Mouse (Mus musculus): Measurements from ENCODE around the gene Sf3b2. TPM values are rescaled to one million over a fixed set of nuclear protein-coding genes. Genes with fewer than 3 reads are reported as not detected.

The Sf3b2 gene
- 98.0 and 109 TPM in 2 replicates for polyA plus RNA-seq (2012; rRNA removed)

GRCm38 (mm10) chr19:5294972-5295735 lies at the start of gene Sf3b2:
TSS of gene Sf3b2 (minus strand) at chr19:5295455.

GRCm38 (mm10) chr19:5335441-5335840 lies 40.2 kb upstream of the Sf3b2 start, which contains the start of gene Catsper1:
TSS of gene Catsper1 (plus strand) at chr19:5335741.

GRCm38 (mm10) chr19:5297903-5298800 lies 2.9 kb upstream of the Sf3b2 start, which contains the start of gene Gal3st3:
TSS of gene Gal3st3 (plus strand) at chr19:5298331.

GRCm38 (mm10) chr19:5272801-5273733 lies 22.2 kb downstream of the Sf3b2 start, which contains the start of gene Pacs1:
TSS of gene Pacs1 (minus strand) at chr19:5273119.

Other genes with a start within 250 kb of the Sf3b2 start
- gene Rin1, start 245.0 kb downstream of the Sf3b2 start, polyA plus RNA-seq (2012; rRNA removed) = 14.7 and 15.9 TPM in 2 replicates
- gene Cd248, start 227.4 kb downstream of the Sf3b2 start, polyA plus RNA-seq (2012; rRNA removed) = 28.2 and 34.2 TPM in 2 replicates
- gene Tmem151a, start 209.9 kb downstream of the Sf3b2 start, polyA plus RNA-seq (2012; rRNA removed) = 3.9 and 4.2 TPM in 2 replicates
- 254 and 277 TPM in 2 replicates for gene Yif1a, start 206.9 kb downstream of the Sf3b2 start, polyA plus RNA-seq (2012; rRNA removed)
- gene Cnih2, start 196.9 kb downstream of the Sf3b2 start, polyA plus RNA-seq (2012; rRNA removed) = 3.3 and 4.0 TPM in 2 replicates
- gene Rab1b, start 188.4 kb downstream of the Sf3b2 start, polyA plus RNA-seq (2012; rRNA removed) = 211 and 244 TPM in 2 replicates
- gene Klc2, start 176.9 kb downstream of the Sf3b2 start, polyA plus RNA-seq (2012; rRNA removed) = 26.5 and 30.6 TPM in 2 replicates
- gene Pacs1, start 22.3 kb downstream of the Sf3b2 start, polyA plus RNA-seq (2012; rRNA removed) = 12.2 and 14.3 TPM in 2 replicates
- 0.16 and 0.31 TPM in 2 replicates for gene Gal3st3, start 2.9 kb upstream of the Sf3b2 start, polyA plus RNA-seq (2012; rRNA removed)
- not detected in 2 replicates for gene Catsper1, start 40.3 kb upstream of the Sf3b2 start, polyA plus RNA-seq (2012; rRNA removed)
- gene Cst6, start 54.1 kb upstream of the Sf3b2 start, polyA plus RNA-seq (2012; rRNA removed) = 7.1 and 14.1 TPM in 2 replicates
- 19.8 and 21.3 TPM in 2 replicates for gene Eif1ad, start 71.3 kb upstream of the Sf3b2 start, polyA plus RNA-seq (2012; rRNA removed)
- 71.2 and 91.0 TPM in 2 replicates for gene Banf1, start 71.7 kb upstream of the Sf3b2 start, polyA plus RNA-seq (2012; rRNA removed)
- gene Sart1, start 93.2 kb upstream of the Sf3b2 start, polyA plus RNA-seq (2012; rRNA removed) = 15.2 and 19.0 TPM in 2 replicates
- 0.33 and 1.9 TPM in 2 replicates for gene Tsga10ip, start 107.1 kb upstream of the Sf3b2 start, polyA plus RNA-seq (2012; rRNA removed)
- gene Drap1, start 129.5 kb upstream of the Sf3b2 start, polyA plus RNA-seq (2012; rRNA removed) = 95.7 and 96.8 TPM in 2 replicates
- 85.1 and 96.6 TPM in 2 replicates for gene AI837181, start 129.7 kb upstream of the Sf3b2 start, polyA plus RNA-seq (2012; rRNA removed)
- 1.3 and 4.0 TPM in 2 replicates for gene Fosl1, start 152.1 kb upstream of the Sf3b2 start, polyA plus RNA-seq (2012; rRNA removed)
- 10.3 and 10.6 TPM in 2 replicates for gene Ccdc85b, start 162.4 kb upstream of the Sf3b2 start, polyA plus RNA-seq (2012; rRNA removed)
- 124 and 150 TPM in 2 replicates for gene Fibp, start 165.2 kb upstream of the Sf3b2 start, polyA plus RNA-seq (2012; rRNA removed)
- 2.0 and 3.5 TPM in 2 replicates for gene Ctsw, start 173.1 kb upstream of the Sf3b2 start, polyA plus RNA-seq (2012; rRNA removed)
- gene Efemp2, start 178.5 kb upstream of the Sf3b2 start, polyA plus RNA-seq (2012; rRNA removed) = 52.6 and 58.6 TPM in 2 replicates
- 31.9 and 38.6 TPM in 2 replicates for gene Mus81, start 192.9 kb upstream of the Sf3b2 start, polyA plus RNA-seq (2012; rRNA removed)
- 350 and 446 TPM in 2 replicates for gene Cfl1, start 195.0 kb upstream of the Sf3b2 start, polyA plus RNA-seq (2012; rRNA removed)
- gene 1700020D05Rik, start 208.3 kb upstream of the Sf3b2 start, polyA plus RNA-seq (2012; rRNA removed) = 0.30 and 0.34 TPM in 2 replicates
- 4.2 and 4.4 TPM in 2 replicates for gene Snx32, start 215.1 kb upstream of the Sf3b2 start, polyA plus RNA-seq (2012; rRNA removed)

All from colon, adult 2 months (tissue).